ENCODE assay signal across 8 mouse cellular contexts in genomic region chr3:137918932-137919311, GRCm38 (mm10). TPM values are rescaled to one million over a fixed set of nuclear protein-coding genes. Genes with fewer than 3 reads are reported as not detected.
DNase-seq lines count a peak whose midpoint lies in the region; ATAC-seq lines count a peak whose summit lies in the region.

No protein-coding gene starts in this region.

- 22% methylated on average over 6 of the region's 6 CpGs for WGBS in hindbrain, embryonic 12.5 days
- WGBS in liver, embryonic 11.5 days, result 12% methylated on average over 6 of the region's 6 CpGs

- H3K4me2 ChIP-seq in hindbrain, embryonic 12.5 days (replicated peaks), result peak overlapping the region; percentile 86
- peak overlapping the region; percentile 92 for H3K4me2 ChIP-seq in liver, embryonic 11.5 days

- peak overlapping the region; percentile 79 for H3K9ac ChIP-seq in hindbrain, embryonic 12.5 days
- H3K9ac ChIP-seq in liver, embryonic 11.5 days (ENCODE audit: low read depth, low read length), result peak overlapping the region; percentile 87

- H3K9me3 ChIP-seq in hindbrain, embryonic 12.5 days (replicated peaks), result no peaks in the 10 kb centered on the region
- H3K9me3 ChIP-seq in liver, embryonic 11.5 days (ENCODE audit: control insufficient read depth, low read length), result no peaks in the 10 kb centered on the region

- H3K27ac ChIP-seq in hindbrain, embryonic 12.5 days, result peak overlapping the region; percentile 78
- peak overlapping the region; percentile 82 for H3K27ac ChIP-seq in liver, embryonic 11.5 days (ENCODE audit: low read depth, low read length)

- peak; percentile 16 for ATAC-seq in hindbrain, embryonic 12.5 days (ENCODE audit: low FRiP score)
- ATAC-seq in liver, embryonic 11.5 days (replicated peaks; ENCODE audit: low FRiP score), result peak; percentile 28

- H3K4me3 ChIP-seq in hindbrain, embryonic 12.5 days, result peak overlapping the region; percentile 71
- H3K4me3 ChIP-seq in liver, embryonic 11.5 days (ENCODE audit: low read depth, low read length), result peak overlapping the region; percentile 96

- H3K36me3 ChIP-seq in hindbrain, embryonic 12.5 days, result peaks cover 12% of the 10 kb centered on the region; the same call in 1 of the 2 replicates
- peaks cover 10% of the 10 kb centered on the region; the same call in 1 of the 2 replicates for H3K36me3 ChIP-seq in liver, embryonic 11.5 days (ENCODE audit: control insufficient read depth, insufficient read depth, low read length)

- H3K4me1 ChIP-seq in hindbrain, embryonic 12.5 days, result peaks cover 18% of the 10 kb centered on the region
- peaks cover 7% of the 10 kb centered on the region for H3K4me1 ChIP-seq in liver, embryonic 11.5 days (replicated peaks; ENCODE audit: control insufficient read depth, insufficient read depth, low read length)

- peak; percentile 22 for DNase-seq in cerebellum, adult 9-10 months
- DNase-seq in cerebellum, postnatal 10 days, result no peak
- peak; percentile 9 for DNase-seq in thymus, postnatal 14 days
- no peak for DNase-seq in thymus, postnatal 25 days
- no peak for DNase-seq in liver, embryonic 11.5 days (ENCODE audit: low spot score)
- DNase-seq in right cerebral cortex, postnatal 25 days, result peak; percentile 15
- no peak for DNase-seq in ovary, postnatal 10 days (ENCODE audit: low spot score)

- H3K27me3 ChIP-seq in hindbrain, embryonic 12.5 days, result no peaks in the 10 kb centered on the region
- H3K27me3 ChIP-seq in liver, embryonic 11.5 days (replicated peaks; ENCODE audit: control insufficient read depth, insufficient read depth, low read length), result no peaks in the 10 kb centered on the region

RNA-seq across cellular contexts. Expression of gene Lamtor3, which starts 0.6 kb away (rescaled TPM):
- polyA plus RNA-seq in hindbrain, embryonic 12.5 days (2016; fragmentation: Nextera tagmentation; extraction: Ambion mirVana), result 97.6 and 98.1 TPM in 2 replicates
- 100 and 105 TPM in 2 replicates for polyA plus RNA-seq in liver, embryonic 11.5 days (2014; fragmentation: Nextera tagmentation; extraction: Ambion mirVana)

RNA-seq across cellular contexts. Expression of gene Dnajb14, which starts 51.4 kb away (rescaled TPM):
- 12.6 and 13.8 TPM in 2 replicates for polyA plus RNA-seq in hindbrain, embryonic 12.5 days (2016; fragmentation: Nextera tagmentation; extraction: Ambion mirVana)
- polyA plus RNA-seq in liver, embryonic 11.5 days (2014; fragmentation: Nextera tagmentation; extraction: Ambion mirVana), result 9.0 and 9.8 TPM in 2 replicates

RNA-seq across cellular contexts. Expression of gene H2afz, which starts 54.6 kb away (rescaled TPM):
- 1,731 and 1,841 TPM in 2 replicates for polyA plus RNA-seq in hindbrain, embryonic 12.5 days (2016; fragmentation: Nextera tagmentation; extraction: Ambion mirVana)
- polyA plus RNA-seq in liver, embryonic 11.5 days (2014; fragmentation: Nextera tagmentation; extraction: Ambion mirVana), result 2,121 and 2,201 TPM in 2 replicates

Comparison
In these comparisons a context has a peak if more than half of its experiments do, and no peak if none do; other contexts are left out.
1. DNase-seq: peak in cerebellum, adult 9-10 months (single experiment), thymus, postnatal 14 days (single experiment) and right cerebral cortex, postnatal 25 days (single experiment); none in cerebellum, postnatal 10 days (0 of 2), thymus, postnatal 25 days (single experiment), liver, embryonic 11.5 days (single experiment) and ovary, postnatal 10 days (single experiment).